Mouse (Mus musculus) T-helper 2 cell (primary cell): ENCODE results near the gene Sar1b.

Source experiments
- in situ Hi-C: fragments of 300-600 bp; cut with MboI, MseI; formaldehyde crosslinking; loops from one replicate; pipeline ENCODE4 v1.15.1; 2025; ENCODE audit warnings: high pct_unique_total_duplicates

The Sar1b gene

GRCm38 (mm10) chr11:51775507-51775906, 12.0 kb downstream of the Sar1b start:
- in situ Hi-C loops = no loop called here

- in situ Hi-C loops = no loop called here
Observed at GRCm38 (mm10) chr11:51777478-51777877, 14.0 kb downstream of the Sar1b start.

DNA sequence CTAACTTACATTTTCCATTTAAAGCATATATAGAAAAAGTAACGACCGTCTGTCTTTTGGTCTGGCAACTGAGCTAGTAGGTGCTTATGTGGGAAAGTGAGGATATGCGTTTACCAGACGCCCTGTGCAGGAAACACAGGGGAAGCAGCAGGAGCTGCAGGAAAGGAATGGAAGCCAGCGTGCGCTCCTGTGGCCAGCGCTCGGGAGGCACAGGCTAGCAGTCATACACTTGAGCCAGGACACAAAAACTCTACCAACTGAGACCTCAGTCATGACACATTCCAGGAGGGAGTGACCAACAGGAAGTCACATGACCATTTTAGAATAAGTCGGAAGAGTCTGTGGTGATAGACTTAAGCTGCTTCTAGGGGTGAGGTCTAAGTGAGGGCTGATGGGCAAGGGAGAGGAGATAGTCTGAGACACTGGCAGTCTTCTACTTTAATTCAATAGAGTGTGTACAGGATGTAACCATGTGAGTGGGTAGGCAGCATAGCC, 17.3 kb downstream of the Sar1b start:
- in situ Hi-C loops = no loop called here

DNA sequence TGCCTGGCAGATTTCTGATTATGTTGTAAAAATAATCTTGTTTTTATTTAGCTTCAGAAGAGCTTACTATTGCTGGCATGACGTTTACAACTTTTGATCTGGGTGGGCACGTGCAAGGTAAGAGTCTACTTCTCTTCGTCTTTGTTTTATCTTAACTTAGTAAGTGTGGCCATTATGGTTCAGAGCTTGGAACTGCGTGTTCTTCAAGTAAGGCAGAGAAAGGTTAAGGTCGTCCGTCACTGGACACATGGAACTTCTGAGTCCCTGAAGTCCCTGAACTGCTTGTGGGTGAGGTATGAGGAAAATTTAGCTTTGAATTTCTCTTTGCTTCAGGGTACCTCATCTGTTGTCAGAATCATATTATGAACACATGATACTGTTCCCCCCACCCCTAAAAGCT, 19.2 kb downstream of the Sar1b start:
- in situ Hi-C loops = no loop called here

GRCm38 (mm10) chr11:51785926-51786325, 22.4 kb downstream of the Sar1b start:
- in situ Hi-C loops = loop anchor here (5.0 kb wide), 1 partner anchor 39 kb away; no protein-coding TSS in a partner anchor

DNA sequence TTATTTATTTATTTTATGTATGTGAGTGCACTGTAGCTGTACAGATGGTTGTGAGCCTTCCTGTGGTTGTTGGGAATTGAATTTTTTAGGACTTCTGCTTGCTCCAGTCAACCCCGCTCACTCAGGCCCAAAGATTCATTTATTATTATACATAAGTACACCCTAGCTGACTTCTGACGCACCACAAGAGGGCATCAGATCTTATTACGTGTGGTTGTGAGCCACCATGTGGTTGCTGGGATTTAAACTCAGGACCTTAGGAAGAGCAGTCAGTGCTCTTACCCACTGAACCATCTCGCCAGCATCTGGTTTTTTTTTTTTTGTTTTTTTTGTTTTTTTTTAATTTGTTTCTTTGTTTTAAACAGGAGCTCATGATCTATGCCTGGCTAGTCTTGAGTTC, 26.2 kb downstream of the Sar1b start:
- in situ Hi-C loops = loop anchor here (5.0 kb wide), 1 partner anchor 42 kb away; no protein-coding TSS in a partner anchor

GRCm38 (mm10) chr11:51790662-51791061, 27.2 kb downstream of the Sar1b start:
- in situ Hi-C loops = no loop called here

GRCm38 (mm10) chr11:51796272-51796671, 32.8 kb downstream of the Sar1b start:
- in situ Hi-C loops = no loop called here

GRCm38 (mm10) chr11:51800634-51801325, 37.3 kb downstream of the Sar1b start:
- in situ Hi-C loops = loop anchor here (25.0 kb wide), 1 partner anchor 187 kb away; no protein-coding TSS in a partner anchor

GRCm38 (mm10) chr11:51805221-51805981, 41.9 kb downstream of the Sar1b start:
- in situ Hi-C loops = loop anchor here (5.0 to 25.0 kb wide), 2 partner anchors 48 to 182 kb away; no protein-coding TSS in a partner anchor

DNA sequence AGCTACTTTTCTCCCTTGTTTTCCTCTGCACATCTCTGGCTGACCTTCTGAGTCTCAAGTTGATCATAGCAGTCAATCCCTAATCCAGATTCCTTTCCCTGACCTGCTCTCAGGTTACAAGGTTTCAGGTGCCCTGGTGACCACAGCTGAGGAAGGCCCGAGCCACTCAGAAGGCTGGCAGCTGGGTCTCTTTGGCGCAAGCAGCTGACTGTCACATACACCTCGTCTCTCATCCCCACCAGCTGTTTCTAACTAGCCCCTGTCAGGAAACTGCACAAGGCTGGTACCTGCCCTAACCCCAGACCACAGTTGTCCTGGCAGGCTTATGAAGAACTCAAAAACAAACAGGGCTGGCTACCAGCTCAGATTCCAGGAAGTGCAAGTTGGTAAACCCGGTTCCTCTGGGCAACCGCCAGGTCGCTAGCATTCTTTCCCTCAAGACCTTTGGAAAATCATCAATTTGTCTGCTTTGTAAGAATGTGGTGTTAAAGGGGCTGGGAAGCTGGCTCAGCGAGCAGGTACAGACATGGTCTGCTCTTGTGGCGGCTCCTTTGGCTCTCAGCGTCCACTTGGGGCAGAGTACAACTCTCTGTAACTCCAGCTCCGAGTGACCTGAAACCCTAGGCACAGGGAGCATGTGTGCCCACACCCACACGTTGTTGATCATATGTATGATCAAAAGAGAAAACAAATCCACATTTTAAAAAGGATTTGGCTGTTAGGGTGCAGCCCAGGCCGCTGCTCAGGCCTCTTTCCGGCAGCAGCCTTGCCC, 43.8 kb downstream of the Sar1b start:
- in situ Hi-C loops = loop anchor here (5.0 to 25.0 kb wide), 2 partner anchors 50 to 180 kb away; no protein-coding TSS in a partner anchor

GRCm38 (mm10) chr11:51809632-51810224, 46.2 kb downstream of the Sar1b start:
- in situ Hi-C loops = loop anchor here (5.0 to 25.0 kb wide), 2 partner anchors 52 to 178 kb away; no protein-coding TSS in a partner anchor

DNA sequence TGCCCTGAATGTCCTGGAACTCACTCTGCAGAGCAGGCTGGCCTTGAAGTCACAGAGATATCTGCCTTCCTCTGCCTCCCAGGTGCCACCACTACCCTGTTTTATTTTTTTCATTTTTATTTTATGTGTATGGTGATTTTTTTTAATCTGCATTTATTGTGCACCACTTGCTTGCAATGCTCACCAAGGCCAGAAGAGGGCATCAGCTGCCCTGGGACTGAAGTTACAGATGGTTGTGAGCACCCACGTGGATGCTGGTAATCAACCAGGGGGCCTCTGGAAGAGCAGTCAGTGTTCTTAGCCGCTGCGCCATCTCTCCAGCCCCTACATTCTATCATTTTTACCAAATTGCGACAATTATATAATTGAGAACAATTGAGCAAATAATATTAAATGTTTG, 47.7 kb downstream of the Sar1b start:
- in situ Hi-C loops = loop anchor here (25.0 kb wide), 1 partner anchor 176 kb away; no protein-coding TSS in a partner anchor

GRCm38 (mm10) chr11:51812022-51812546, 48.6 kb downstream of the Sar1b start:
- in situ Hi-C loops = loop anchor here (25.0 kb wide), 1 partner anchor 175 kb away; no protein-coding TSS in a partner anchor

DNA sequence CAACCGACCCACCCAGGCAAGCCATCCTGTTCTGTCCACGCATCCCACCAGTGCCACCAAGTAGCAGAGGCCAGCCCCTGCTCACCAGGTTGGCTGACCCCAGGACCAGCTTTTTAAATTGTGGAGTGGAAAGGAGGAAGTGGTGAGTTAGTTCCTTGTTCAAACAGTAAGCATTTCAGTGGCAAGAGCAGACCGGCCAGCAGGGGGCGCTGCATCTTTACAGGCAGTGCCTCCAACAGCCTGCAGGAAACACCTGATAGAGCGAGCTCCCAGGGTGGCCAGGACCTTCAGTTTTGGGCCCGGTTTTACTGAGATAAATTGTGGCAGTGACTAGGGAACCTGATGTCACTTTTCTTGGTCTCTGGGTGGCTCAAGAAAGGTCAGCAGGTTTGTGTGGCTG, 54.3 kb downstream of the Sar1b start:
- in situ Hi-C loops = loop anchor here (5.0 to 25.0 kb wide), 2 partner anchors 170 to 405 kb away; no protein-coding TSS in a partner anchor

- in situ Hi-C loops = loop anchor here (5.0 to 25.0 kb wide), 2 partner anchors 168 to 403 kb away; no protein-coding TSS in a partner anchor
Observed at GRCm38 (mm10) chr11:51818837-51819236, 55.4 kb downstream of the Sar1b start.

GRCm38 (mm10) chr11:51819964-51820363, 56.5 kb downstream of the Sar1b start:
- in situ Hi-C loops = loop anchor here (5.0 to 25.0 kb wide), 3 partner anchors 167 to 402 kb away; no protein-coding TSS in a partner anchor

DNA sequence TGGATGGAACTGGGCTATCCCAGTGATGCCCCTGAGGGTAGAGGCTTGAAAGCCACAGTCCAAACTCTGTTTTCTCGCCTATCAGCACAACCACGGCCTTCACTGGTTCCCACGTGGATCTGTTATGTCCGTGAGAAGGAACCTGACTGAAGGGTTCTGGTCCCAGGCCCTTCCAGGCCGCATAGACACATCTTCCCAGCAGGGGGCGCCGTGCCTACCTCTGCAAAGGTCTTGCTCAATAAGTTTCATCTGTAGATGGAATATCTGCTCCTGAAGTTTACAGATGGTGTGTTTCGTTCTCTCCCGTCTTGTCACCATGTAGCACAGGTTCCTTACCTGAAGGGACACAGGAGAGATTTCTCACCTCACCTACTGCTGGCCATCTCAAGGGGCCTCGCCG, 57.4 kb downstream of the Sar1b start:
- in situ Hi-C loops = loop anchor here (10.0 to 25.0 kb wide), 2 partner anchors 166 to 304 kb away; no protein-coding TSS in a partner anchor

DNA sequence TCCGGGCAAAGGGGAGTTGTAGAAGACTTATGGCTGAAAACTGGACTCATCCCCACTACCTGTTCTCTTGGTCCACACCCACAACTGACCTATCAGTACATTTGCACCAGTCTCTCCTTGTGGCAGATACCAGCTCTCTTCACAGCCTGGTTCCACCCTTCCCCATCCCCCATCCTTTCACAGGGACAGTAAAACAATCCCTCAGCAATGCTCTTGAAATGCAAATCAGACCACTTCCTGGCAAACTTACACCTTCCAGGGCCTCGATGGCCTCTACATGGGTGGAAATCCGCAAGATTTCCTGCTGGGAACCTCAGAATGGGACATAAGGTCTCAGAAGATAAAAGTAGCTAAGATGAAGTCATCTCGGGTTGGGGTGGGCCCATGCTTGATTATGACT, 59.2 kb downstream of the Sar1b start:
- in situ Hi-C loops = loop anchor here (10.0 to 25.0 kb wide), 2 partner anchors 165 to 302 kb away; no protein-coding TSS in a partner anchor

DNA sequence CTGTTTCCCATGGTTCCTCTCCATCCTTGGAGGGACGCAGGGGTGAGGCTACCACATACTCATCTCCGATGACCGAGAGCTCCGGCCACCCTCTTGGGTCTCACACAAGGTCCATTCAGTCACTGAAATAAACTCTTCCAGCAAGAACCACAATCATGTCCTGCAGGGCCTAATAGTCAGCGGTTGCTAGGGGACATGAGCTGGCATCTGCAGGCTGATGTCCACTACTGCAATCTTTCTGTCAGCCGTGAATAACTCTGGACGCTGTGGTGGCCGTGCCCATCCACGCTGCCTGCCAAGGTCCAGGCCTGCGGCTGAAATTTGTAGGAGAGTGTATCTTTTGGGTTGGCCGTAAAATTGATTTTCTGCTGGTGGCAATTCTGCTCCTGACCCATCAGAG, 59.8 kb downstream of the Sar1b start:
- in situ Hi-C loops = loop anchor here (10.0 to 25.0 kb wide), 2 partner anchors 164 to 302 kb away; no protein-coding TSS in a partner anchor
